Mouse (Mus musculus) kidney, embryonic 14.5 days (tissue): ENCODE results near the gene Tor1aip1. TPM values are rescaled to one million over a fixed set of nuclear protein-coding genes. Genes with fewer than 3 reads are reported as not detected.

Experiments
- ATAC-seq: fragments of 200-750 bp; cut with Nextera tagmentation; 2 replicates; pipeline ENCODE4 v1.8.0; 2017; ENCODE audit warnings: moderate number of reproducible peaks, mild to moderate bottlenecking, moderate TSS enrichment, moderate library complexity; ENCODE audit not compliant: low FRiP score, low TSS enrichment
- H3K27ac ChIP-seq: fragments of 300-500 bp; sonication (generic); 2 replicates; pipeline ENCODE4 v1.5.1; 2014; ENCODE audit warnings: low read depth, mild to moderate bottlenecking, low read length, moderate library complexity, mixed read lengths
- H3K27me3 ChIP-seq: fragments of 300-500 bp; sonication (generic); 2 replicates; pipeline ENCODE4 v1.6.1; 2014; ENCODE audit warnings: mild to moderate bottlenecking, low read length; ENCODE audit not compliant: control insufficient read depth, insufficient read depth
- H3K36me3 ChIP-seq: fragments of 300-500 bp; sonication (generic); 2 replicates; pipeline ENCODE4 v1.6.1; 2014; ENCODE audit warnings: low read length, mixed read lengths; ENCODE audit not compliant: control insufficient read depth, insufficient read depth
- H3K4me1 ChIP-seq: fragments of 300-500 bp; sonication (generic); 2 replicates; pipeline ENCODE4 v1.6.1; 2014; ENCODE audit warnings: low read length, mixed read lengths; ENCODE audit not compliant: control insufficient read depth, insufficient read depth
- H3K4me2 ChIP-seq: fragments of 300-500 bp; sonication (generic); replicated peaks from 2 replicates; pipeline ENCODE4 v1.6.1; 2014; ENCODE audit warnings: low read depth, mild to moderate bottlenecking, low read length
- H3K4me3 ChIP-seq: fragments of 300-500 bp; sonication (generic); 2 replicates; pipeline ENCODE4 v1.5.1; 2014; ENCODE audit warnings: mild to moderate bottlenecking, low read length
- H3K9ac ChIP-seq: fragments of 300-500 bp; sonication (generic); 2 replicates; pipeline ENCODE4 v1.6.1; 2014; ENCODE audit warnings: low read depth, mild to moderate bottlenecking, low read length, moderate library complexity
- H3K9me3 ChIP-seq: fragments of 300-500 bp; sonication (generic); 2 replicates; pipeline ENCODE4 v1.6.1; 2016; ENCODE audit warnings: low read length; ENCODE audit not compliant: control insufficient read depth
- WGBS: fragments of 180-500 bp; shearing (Covaris S2); extraction: QIAGEN DNeasy Blood & Tissue Kit; methylation state at CpG from one replicate; pipeline ENCODE4 v1.1.7; 2014; 5-methylcytosine and 5-hydroxymethylcytosine counted together
- polyA plus RNA-seq: library from polyadenylated mRNA; unstranded; fragments of >200 nt; fragmentation: Nextera tagmentation; extraction: Ambion mirVana; gene quantifications from 2 replicates; pipeline ENCODE4 v1.2.1, GENCODE M21; 2014

The Tor1aip1 gene
- polyA plus RNA-seq, result 50.5 and 51.1 TPM in 2 replicates

DNA sequence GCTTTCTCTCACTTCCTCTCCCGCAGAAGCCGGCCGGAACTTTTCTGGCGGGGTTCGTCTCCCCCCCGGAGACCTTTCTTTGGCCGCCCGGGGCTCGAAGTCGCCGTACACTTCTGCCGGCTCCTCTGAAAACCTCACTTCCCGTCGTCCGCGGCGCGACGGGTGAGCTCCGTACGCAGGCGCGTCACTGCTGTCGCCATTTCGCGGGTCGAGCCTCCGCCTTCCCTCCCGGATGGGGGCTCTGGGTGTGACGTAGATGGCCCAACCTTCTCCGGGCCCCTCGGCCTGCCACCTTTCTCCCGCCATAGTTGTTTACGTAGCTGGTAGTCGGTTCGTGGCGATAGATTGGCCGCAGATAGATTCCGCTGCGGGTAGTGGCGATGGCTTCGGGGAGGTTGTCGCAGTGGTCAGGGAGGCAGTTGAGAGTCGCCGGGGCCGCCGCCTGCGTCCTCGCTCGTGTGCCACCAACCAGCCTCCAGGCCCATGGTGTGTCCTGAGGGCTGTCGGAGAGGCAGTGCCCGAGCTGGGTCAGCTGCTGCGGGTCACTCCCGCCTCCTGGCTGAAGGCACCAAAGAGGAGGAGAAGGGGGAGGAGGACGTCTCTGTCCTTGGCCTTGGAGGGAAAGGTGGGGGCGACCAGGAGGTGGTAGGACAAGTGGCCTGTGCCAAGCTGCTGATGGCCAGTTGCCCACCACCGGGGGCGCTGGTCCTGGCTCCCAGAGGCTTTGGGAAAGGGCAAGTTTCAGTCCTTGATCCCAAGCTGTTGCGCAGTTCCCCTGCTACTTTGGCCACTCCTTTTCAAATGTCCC, at the start of gene Tor1aip1:
Tor1aip1 (minus strand) TSS at position 551 of the 808 bp plus-strand sequence.
- Histone ChIP-seq H3K27me3 (no peaks in the 10 kb centered on the region), H3K4me3 (peak within 1 kb of the TSS; percentile 80), H3K4me2 (peak within 1 kb of the TSS; percentile 75), H3K9me3 (no peaks in the 10 kb centered on the region), H3K36me3 (peaks cover 25% of the 10 kb centered on the region), H3K9ac (peak within 1 kb of the TSS; percentile 94), H3K4me1 (peaks cover 7% of the 10 kb centered on the region; the same call in 1 of the 2 replicates), H3K27ac (peak within 1 kb of the TSS; percentile 100)
- peak; percentile 95 for ATAC-seq
- WGBS, result under 1% methylated on average over 59 of the region's 59 CpGs

- ATAC-seq, result no peak
- 57% methylated on average over 5 of the region's 5 CpGs for WGBS
Observed at GRCm38 (mm10) chr1:156085770-156086169, 49.5 kb upstream of the Tor1aip1 start.

DNA sequence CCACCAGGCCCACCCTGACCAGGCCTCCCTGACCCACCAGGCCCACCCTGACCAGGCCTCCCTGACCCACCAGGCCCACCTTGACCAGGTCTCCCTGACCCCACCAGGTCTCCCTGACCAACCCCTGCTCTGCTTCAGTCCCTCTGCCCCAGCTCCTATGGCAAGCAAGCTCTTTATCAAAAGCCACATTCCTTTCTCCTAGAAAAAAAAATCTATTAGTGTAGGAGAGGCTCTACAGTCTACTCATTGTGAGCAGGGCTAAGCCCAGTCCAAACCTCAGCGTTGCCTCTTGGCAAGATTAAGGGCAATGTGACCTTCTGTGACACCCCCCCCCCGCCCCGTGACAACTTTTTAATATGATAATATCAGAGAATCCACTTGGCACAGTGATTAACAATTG, 48.3 kb upstream of the Tor1aip1 start:
- Histone ChIP-seq H3K9ac (no peak overlapping the region), H3K27me3 (no peaks in the 10 kb centered on the region; the same call in 1 of the 2 replicates), H3K27ac (no peak overlapping the region), H3K4me1 (no peaks in the 10 kb centered on the region), H3K4me3 (no peak overlapping the region), H3K36me3 (no peaks in the 10 kb centered on the region), H3K4me2 (no peak overlapping the region), H3K9me3 (no peaks in the 10 kb centered on the region)
- 68% methylated on average over 3 of the region's 3 CpGs for WGBS
- ATAC-seq, result no peak

More at GRCm38 (mm10) chr1:156085770-156086169, 49.5 kb upstream of the Tor1aip1 start:
- H3K4me1 ChIP-seq, result no peaks in the 10 kb centered on the region
- H3K4me3 ChIP-seq, result no peak overlapping the region
- no peak overlapping the region for H3K27ac ChIP-seq
- H3K27me3 ChIP-seq, result no peaks in the 10 kb centered on the region; the same call in 1 of the 2 replicates
- H3K9ac ChIP-seq, result no peak overlapping the region
- H3K9me3 ChIP-seq, result no peaks in the 10 kb centered on the region
- H3K4me2 ChIP-seq, result no peak overlapping the region
- no peaks in the 10 kb centered on the region for H3K36me3 ChIP-seq

GRCm38 (mm10) chr1:156077655-156078054, 41.4 kb upstream of the Tor1aip1 start:
- H3K4me2 ChIP-seq, result no peak overlapping the region
- no peaks in the 10 kb centered on the region for H3K36me3 ChIP-seq
- H3K9me3 ChIP-seq, result no peaks in the 10 kb centered on the region
- H3K4me3 ChIP-seq, result no peak overlapping the region
- H3K27ac ChIP-seq, result no peak overlapping the region
- 56% methylated on average over 3 of the region's 3 CpGs for WGBS
- H3K4me1 ChIP-seq, result peaks cover 7% of the 10 kb centered on the region; the same call in 1 of the 2 replicates
- H3K27me3 ChIP-seq, result no peaks in the 10 kb centered on the region
- ATAC-seq, result no peak
- no peak overlapping the region for H3K9ac ChIP-seq

DNA sequence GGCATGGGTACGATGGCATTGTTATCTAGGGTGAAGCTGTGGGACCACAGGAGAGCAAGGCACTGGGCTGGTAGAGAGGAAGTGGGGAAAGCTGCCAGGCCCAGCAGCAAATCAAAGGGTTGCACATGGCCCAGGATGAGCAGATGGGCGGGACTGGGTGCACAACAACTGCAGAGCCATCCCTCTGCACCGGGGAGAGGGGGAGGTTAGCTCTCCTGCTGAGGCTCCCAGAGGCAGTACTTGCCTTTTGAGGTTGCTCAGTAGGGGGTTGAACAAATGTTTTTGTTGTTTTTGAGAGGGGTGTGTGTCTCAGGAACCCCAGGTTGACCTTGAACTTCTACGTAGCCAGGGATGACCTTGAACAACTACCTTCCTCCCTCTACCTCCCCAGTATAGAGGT, 40.2 kb upstream of the Tor1aip1 start:
- Histone ChIP-seq H3K27me3 (no peaks in the 10 kb centered on the region), H3K4me1 (peaks cover 7% of the 10 kb centered on the region; the same call in 1 of the 2 replicates), H3K27ac (no peak overlapping the region), H3K9ac (no peak overlapping the region), H3K36me3 (no peaks in the 10 kb centered on the region), H3K4me2 (no peak overlapping the region), H3K4me3 (no peak overlapping the region), H3K9me3 (no peaks in the 10 kb centered on the region)
- ATAC-seq, result no peak
- 51% methylated on average over 4 of the region's 4 CpGs for WGBS

GRCm38 (mm10) chr1:156074575-156074974, 38.3 kb upstream of the Tor1aip1 start:
- H3K27ac ChIP-seq, result no peak overlapping the region
- peak; percentile 40; the same call in 1 of the 2 replicates for ATAC-seq

DNA sequence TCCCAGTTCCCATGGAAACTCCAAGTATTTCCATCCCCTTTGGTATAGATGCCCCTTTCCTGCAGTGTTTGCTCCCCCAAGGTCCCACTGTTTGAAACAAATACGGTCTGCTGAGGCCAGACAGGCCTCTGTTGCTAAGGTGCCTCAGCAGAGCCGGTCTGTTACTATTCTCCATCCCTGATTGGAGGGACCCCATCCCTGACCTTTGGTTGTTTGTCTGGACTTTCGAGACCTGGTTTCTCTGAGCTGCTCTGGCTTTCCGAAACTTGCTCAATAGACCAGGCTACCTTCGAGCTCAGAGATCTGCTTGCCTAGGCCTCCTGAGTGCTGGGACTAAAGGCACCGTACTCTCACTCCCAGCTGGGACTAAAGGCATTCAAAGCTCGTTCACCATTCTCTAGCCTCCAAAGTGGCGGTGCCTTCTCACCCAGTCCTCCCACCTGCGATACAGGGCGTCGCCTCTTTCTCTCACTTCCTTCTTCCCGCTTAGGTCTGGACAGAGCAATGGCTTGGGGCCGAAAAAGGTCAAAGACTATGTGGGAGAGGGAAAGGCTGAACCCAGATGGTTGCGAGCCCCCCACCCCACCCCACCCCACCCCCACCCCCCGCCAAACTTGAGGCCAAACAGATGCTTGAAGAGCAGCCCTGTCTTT, 37.0 kb upstream of the Tor1aip1 start:
- peaks cover 7% of the 10 kb centered on the region; the same call in 1 of the 2 replicates for H3K4me1 ChIP-seq
- no peak overlapping the region for H3K4me3 ChIP-seq
- 0 out of 2 replicates have a peak, but pooled peaks have one; percentile 28 for ATAC-seq
- no peak overlapping the region for H3K27ac ChIP-seq
- H3K27me3 ChIP-seq, result no peaks in the 10 kb centered on the region
- no peaks in the 10 kb centered on the region; the same call in 1 of the 2 replicates for H3K36me3 ChIP-seq
- H3K4me2 ChIP-seq, result no peak overlapping the region
- 67% methylated on average over 15 of the region's 15 CpGs for WGBS
- no peak overlapping the region for H3K9ac ChIP-seq
- H3K9me3 ChIP-seq, result no peaks in the 10 kb centered on the region

More at GRCm38 (mm10) chr1:156074575-156074974, 38.3 kb upstream of the Tor1aip1 start:
- Histone ChIP-seq H3K27me3 (no peaks in the 10 kb centered on the region), H3K9ac (no peak overlapping the region), H3K4me2 (no peak overlapping the region), H3K36me3 (no peaks in the 10 kb centered on the region), H3K4me1 (peaks cover 7% of the 10 kb centered on the region; the same call in 1 of the 2 replicates), H3K4me3 (no peak overlapping the region), H3K9me3 (no peaks in the 10 kb centered on the region)
- 28% methylated on average over 8 of the region's 8 CpGs for WGBS

DNA sequence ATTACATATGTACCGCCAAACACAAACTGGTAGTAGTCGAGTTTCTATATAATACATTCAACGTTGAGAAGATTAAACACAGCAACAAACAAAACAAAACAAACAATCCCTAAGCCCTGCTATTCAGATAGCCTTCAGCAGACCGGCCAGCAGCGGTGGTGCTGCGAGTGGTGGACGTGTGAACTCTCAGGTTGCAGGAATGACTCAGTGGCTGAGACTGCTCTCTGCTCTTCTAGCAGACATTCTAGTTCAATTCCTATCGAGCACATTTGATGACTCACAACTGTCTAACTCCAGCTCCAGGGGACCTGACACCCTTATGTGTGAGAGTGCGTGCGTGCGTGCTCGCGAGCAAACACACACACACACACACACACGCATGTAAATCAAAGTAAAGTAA, 33.8 kb upstream of the Tor1aip1 start:
- H3K4me3 ChIP-seq, result no peak overlapping the region
- H3K4me2 ChIP-seq, result no peak overlapping the region
- 78% methylated on average over 14 of the region's 14 CpGs for WGBS
- no peak overlapping the region for H3K9ac ChIP-seq
- H3K36me3 ChIP-seq, result peaks cover 11% of the 10 kb centered on the region
- peaks cover 7% of the 10 kb centered on the region; the same call in 1 of the 2 replicates for H3K4me1 ChIP-seq
- H3K27ac ChIP-seq, result no peak overlapping the region
- no peak for ATAC-seq
- H3K9me3 ChIP-seq, result no peaks in the 10 kb centered on the region
- H3K27me3 ChIP-seq, result no peaks in the 10 kb centered on the region

GRCm38 (mm10) chr1:156066133-156066532, 29.9 kb upstream of the Tor1aip1 start:
- WGBS, result 63% methylated on average over 3 of the region's 3 CpGs
- Histone ChIP-seq H3K4me1 (no peaks in the 10 kb centered on the region), H3K4me2 (no peak overlapping the region), H3K27ac (no peak overlapping the region), H3K27me3 (no peaks in the 10 kb centered on the region), H3K4me3 (no peak overlapping the region), H3K9me3 (no peaks in the 10 kb centered on the region), H3K9ac (no peak overlapping the region), H3K36me3 (peaks cover 47% of the 10 kb centered on the region)
- no peak for ATAC-seq
